Mouse (Mus musculus): ENCODE measurements around the gene Atp2c2. TPM values are rescaled to one million over a fixed set of nuclear protein-coding genes. Genes with fewer than 3 reads are reported as not detected.
A peak's percentile ranks its signal among the peaks of the same experiment; 100 is the strongest.

Gene Atp2c2
- total RNA-seq, 2 experiments from 2014 or later = 1.8 to 1.9 TPM

DNA sequence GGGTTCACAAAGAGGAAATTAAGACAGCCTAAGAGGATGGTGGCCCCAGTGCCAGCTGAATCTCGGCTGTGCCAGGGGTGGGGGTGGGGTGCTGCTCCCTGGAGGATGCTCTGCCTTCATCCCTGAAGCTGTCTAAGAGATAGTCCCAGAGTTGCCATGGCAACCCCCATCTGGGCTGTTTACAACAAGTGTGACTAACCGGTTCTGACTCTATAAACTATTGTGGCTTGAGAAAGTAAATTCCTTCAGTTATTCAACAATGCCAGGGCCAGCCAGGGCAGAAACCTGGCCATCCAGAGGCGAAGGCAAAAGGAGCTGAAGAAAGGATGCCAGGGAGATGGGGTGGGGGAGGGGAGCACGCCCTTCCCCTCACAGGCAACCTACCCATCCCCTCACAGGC, 101.4 kb downstream of the Atp2c2 start:
- DNase-seq (ENCODE audit: low spot score in 2 of 2) = peak; percentile 76 to 80
- intact Hi-C loops (cut with DNase I) = no loop called here

DNA sequence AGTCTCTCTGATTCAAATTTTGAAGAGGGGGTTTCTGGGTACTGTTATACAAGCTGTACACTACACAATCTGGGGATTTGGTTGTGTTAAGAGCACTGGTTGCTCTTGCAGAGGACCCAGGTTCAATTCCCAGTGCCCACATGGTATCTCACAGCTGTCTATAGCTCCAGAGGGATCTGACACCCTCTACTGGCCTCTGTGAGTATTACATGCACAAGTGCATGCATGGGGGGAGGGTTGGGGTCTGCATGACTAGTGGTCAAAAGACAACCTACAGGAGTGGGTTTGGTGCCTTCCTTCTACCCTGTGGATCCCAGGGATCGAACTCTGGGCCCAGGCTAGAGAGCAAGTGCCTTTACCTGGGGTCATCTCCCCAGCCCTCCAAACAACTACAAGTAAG, 102.8 kb downstream of the Atp2c2 start:
- DNase-seq (ENCODE audit: low spot score in 2 of 2) = no peak
- intact Hi-C loops (cut with DNase I) = no loop called here

DNA sequence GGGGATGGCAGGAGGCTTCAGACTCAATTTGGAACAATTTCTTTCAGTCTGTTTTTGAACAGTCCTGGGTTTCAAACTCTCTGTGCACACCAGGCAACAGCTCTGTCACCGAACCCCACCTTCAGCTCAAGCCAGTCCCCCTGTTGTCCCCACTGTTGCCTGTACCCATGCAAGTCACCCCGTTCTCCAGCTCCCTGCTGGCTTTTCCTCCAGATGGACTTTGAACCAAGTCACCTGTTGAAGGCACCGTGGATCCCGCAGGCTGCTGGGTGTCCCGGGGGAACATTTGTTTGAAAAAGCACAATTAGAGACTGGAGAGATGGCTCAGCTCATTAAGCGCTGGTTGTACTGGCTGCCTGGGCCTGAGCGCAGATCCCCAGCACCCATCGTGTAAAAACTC, 105.5 kb downstream of the Atp2c2 start:
- intact Hi-C loops (cut with DNase I) = no loop called here
- no peak for DNase-seq (ENCODE audit: low spot score in 2 of 2)

DNA sequence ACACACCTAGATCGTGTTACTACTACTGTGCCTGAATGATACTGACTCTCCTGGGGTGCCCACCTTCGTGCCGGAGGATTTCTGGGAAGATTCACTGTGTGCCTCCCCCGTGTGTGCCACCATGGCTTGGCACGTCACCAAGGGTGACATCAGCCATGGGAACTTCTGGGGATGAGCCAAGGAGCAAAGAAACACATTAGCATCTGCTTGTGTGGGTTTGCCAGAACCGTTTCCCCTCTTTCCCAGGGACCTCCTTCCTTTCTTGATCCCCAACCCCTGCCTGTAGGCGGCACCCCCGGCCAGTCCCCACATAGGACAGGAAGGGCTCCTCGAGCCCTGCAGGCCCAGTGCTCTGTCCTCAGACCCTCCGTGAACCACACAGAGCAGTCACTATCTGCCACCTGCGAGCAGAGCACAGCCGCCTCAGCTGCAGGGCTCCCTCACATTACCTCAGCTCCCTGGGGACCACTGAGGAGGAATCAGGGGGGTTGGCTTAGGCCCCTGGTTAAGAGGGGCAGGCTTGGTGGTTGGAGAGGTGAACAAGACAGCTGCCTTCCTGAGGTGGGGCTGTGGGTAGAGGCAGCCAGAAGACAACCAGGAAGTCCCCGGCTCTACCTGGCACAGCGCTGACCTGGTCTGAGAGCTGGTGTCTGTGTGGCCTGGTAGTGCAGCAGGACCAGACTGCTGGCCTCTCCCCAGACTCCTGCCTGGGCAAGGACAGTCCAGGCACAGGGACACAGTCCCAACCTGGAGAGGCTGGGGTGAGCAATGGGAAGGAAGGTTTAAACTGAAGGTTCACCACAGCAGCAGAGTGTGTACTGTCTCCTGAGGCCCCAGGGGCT, 106.8 kb downstream of the Atp2c2 start:
- peak; percentile 73 to 91 for DNase-seq (ENCODE audit: low spot score in 2 of 2)
- intact Hi-C loops (cut with DNase I) = no loop called here

Other genes with a start within 250 kb of the Atp2c2 start
- gene Slc38a8, start 198.3 kb upstream of the Atp2c2 start, total RNA-seq (2021) = under 1 TPM; 0.17 to 0.22 TPM
- 10 to 100 TPM; 59.3 to 59.5 TPM for gene Mbtps1, start 141.3 kb upstream of the Atp2c2 start, total RNA-seq (2021)
- 10 to 100 TPM; 42.3 to 47.2 TPM for gene Hsdl1, start 124.8 kb upstream of the Atp2c2 start, total RNA-seq (2021)
- gene Dnaaf1, start 124.8 kb upstream of the Atp2c2 start, total RNA-seq (2021) = under 1 TPM; 0.11 to 0.20 TPM
- 10 to 100 TPM; 10.5 to 12.1 TPM for gene Taf1c, start 94.8 kb upstream of the Atp2c2 start, total RNA-seq (2021)
- under 1 TPM in 1 of 2 experiments, not detected in 1; 0.29 TPM for gene Adad2, start 87.3 kb upstream of the Atp2c2 start, total RNA-seq (2021)
- 1 to 10 TPM; 2.2 to 2.4 TPM for gene Kcng4, start 64.3 kb upstream of the Atp2c2 start, total RNA-seq (2021)
- gene Wfdc1, start 33.6 kb upstream of the Atp2c2 start, total RNA-seq (2021) = 1 to 10 TPM; 8.8 to 9.3 TPM
- gene Tldc1, start 78.4 kb downstream of the Atp2c2 start, total RNA-seq (2021) = 10 to 100 TPM; 17.3 to 19.0 TPM
- gene Cotl1, start 140.5 kb downstream of the Atp2c2 start, total RNA-seq (2021) = 10 to 100 TPM; 65.0 to 67.4 TPM
- gene Klhl36, start 162.3 kb downstream of the Atp2c2 start, total RNA-seq (2021) = 1 to 10 TPM; 6.0 to 7.3 TPM
- gene Usp10, start 210.4 kb downstream of the Atp2c2 start, total RNA-seq (2021) = 10 to 100 TPM; 82.2 to 95.2 TPM
- 1 to 10 TPM; 2.8 to 7.3 TPM for gene Gm20388, start 210.8 kb downstream of the Atp2c2 start, total RNA-seq (2021)